Mouse (Mus musculus) MEL-GATA-1-ER (cell line): Measurements from ENCODE around the gene Actg2.

Source experiments
- DNase-seq: peaks from one replicate; pipeline ENCODE4 v3.0.0-alpha.2; 2012; ENCODE audit warnings: low read depth; ENCODE audit errors: extremely low read depth

The Actg2 gene

DNA sequence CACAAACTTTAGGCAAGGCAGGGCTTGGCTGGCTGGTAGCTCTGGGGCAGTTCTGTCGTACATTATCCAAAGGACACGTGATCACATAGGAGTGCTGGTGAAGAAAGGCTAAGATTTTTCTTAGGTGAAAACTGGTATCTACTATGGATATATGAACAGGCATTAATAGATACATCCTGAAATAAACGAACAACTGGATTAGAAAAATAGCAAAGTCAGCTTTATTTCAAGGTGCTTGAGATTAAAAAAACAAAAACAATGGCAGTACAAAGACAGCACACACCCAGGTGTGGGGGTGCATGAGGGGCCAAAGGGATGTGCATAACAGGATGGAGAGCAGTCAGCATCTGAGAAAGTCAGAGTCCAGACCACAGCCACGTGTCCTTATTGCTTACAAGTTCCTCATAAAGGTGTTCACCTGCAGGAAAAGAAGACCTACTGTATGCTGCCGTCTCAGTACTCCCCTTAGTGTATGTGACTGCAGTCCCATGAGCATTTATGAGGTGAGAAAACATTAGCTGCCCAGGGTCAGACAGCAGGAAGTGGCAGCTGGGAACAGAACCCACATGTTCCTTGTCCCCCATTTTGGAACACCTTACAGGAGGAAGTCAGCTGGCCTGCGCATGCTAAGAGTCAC lies 55.9 kb downstream of the Actg2 start:
- DNase-seq: no peak

DNA sequence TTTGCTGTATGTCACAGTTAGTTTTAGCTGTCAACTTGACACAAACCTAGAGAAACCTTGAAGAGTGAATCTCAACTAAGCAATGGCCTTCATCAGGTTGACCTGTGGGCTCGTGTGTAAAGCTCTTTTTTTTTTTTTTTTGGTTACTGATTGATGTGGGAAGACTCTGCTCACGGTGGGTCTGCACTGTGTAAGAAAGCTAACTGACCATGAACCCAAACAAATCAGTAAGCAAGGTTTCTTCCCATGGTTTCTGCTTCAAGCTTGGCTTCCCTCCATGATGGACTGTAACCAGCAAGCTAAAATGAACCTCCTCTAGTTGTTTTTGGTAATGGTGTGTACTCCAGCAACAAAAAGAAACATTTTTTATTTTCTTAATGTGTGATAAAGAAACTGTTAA lies 56.9 kb downstream of the Actg2 start:
- no peak for DNase-seq

DNA sequence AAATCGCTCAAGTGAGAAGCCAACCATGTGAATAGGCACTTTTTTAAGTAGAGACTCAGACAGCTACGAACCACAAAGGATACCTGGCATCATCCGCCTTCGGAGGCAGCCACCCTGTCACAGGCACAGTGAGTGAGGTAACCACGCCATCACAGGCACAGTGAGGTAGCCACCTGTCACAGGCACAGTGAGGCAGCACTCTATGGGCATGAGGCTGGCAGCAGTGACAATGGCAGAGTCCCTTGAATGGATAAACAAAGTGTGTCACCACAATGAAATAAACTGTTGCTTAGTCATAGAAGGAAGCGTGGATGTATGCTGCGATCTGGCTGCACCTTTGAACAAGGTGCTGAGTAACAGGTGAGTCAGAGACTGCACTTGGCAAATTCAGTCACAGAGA lies 57.4 kb downstream of the Actg2 start:
- DNase-seq: no peak

DNA sequence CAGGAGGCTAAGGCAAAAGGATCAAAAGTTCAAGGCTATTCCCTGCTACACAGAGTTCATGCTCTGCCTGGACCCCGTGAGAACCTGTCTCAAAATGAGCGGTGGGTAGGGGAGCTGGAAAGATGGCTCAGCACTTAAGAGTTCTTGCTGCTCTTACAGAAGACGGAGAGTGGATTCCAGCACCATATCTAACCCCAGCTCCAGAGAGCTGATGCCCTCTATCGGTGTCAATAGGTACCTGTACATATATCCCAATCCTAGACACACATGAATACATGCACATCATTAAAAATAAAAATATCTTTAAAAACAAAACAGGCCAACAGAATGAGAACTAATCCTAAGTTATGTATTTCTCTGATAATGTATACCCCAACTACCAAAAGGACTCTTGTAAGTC lies 57.8 kb downstream of the Actg2 start:
- DNase-seq: no peak

DNA sequence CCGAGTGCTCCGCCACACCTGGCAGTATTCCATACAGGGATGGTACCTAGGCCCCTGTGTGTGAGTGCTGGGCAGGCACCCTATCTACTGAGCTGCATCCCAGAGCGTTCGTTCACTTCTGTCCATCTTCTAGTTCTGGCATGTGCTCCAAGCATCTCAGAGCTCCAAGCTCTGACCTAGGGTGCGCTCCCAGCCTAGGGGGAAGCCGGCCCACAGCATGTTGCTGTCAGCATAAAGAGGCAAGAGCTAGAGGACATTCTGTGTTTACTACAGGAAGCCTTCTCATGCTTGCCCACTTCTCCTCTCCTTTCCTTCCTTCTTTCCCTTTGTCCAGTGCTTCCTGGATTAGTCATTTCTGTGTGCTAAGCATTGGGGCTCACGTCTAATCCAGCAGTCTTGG lies 60.6 kb downstream of the Actg2 start:
- no peak for DNase-seq

DNA sequence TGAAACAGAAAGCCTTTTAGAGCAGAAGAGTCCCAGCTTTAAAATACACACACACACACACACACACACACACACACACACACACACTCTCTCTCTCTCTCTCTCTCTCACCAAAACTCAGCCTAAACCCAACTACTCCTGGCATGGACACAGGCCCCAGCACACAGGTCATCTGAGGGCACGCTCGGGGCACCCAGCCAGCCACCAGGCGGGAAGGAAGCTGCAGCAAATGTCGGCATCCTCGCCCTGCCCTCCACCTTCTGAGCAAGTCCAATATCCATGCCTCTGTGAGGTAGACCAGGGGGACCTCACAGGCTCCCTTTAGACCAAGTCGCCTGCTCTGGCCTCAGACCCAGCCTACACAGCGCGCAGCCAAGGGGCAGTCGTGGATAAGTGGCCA lies 62.8 kb downstream of the Actg2 start:
- DNase-seq: no peak

DNA sequence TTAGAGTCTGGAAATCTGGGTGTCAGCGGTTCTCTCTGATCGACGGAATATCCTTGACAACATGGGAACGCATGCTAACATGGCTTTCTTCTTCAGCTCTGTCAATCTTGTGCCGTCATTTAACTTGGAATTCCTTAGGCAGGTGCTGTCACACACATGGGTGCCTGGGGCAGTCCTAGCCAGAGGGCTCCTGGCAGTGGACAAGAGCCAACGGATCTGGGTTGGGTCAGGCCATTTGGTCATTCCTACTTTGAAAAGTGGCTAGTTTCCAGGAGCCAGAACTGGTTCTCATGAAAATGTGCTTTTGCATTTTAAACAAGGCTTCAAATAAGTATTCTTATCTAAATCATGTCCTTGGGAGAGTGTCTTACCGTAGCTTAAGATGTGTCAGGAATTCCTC lies 64.3 kb downstream of the Actg2 start:
- DNase-seq: no peak

DNA sequence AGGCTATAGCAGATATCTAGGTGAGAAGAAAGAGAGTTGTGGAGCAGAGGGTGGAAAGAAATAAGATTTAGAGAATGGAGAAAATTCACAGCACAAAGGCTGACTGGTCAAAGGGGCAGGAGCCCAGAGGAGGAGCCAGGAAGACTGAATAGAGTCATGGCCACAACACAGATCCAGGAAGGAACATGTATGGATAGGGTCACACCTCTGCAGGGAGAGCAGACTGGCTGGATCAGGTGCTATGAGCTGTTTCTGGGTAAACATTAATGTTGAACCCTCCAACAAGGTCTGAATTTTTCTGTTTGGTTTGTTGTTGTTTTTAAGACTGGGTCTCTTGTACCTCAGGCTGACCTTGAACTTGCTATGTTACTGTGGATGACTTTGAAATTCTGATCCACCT lies 72.1 kb downstream of the Actg2 start:
- DNase-seq: no peak
